In the genomic region with DNA sequence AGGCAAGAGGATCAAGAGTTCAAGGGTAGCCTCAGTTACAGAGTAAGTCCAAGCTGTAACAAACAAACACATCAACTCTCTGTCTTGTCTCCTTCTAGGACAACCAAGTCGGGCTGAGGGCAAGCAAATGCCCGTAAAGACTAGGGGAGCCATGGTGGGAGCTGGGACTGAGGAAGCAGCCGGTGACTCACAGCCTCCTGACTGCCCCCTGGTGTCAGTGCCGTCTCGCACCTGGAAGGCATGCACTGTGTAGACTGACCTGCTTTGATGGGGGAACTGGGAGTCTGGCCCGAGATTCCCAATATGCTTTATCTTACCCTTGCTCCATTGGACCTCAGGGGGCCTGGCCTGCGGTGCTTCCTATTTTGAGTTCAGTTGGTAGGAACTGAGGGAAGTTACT, we compare ENCODE assay signal across 8 mouse cellular contexts. TPM values are rescaled to one million over a fixed set of nuclear protein-coding genes. Genes with fewer than 3 reads are reported as not detected.
DNase-seq lines count a peak whose midpoint lies in the region; ATAC-seq and TF ChIP-seq lines count a peak whose summit lies in the region.
"Had no signal": no experiment of that assay in that cellular context is flagged by ENCODE, and none has a peak within 500 bp of the region (broad histone marks: within the 10 kb centered on the region; RNA-seq: fewer than 3 reads in every experiment).

No protein-coding gene starts in this region.

- no peaks in the 10 kb centered on the region for H3K4me1 ChIP-seq in lung, adult 2 months (ENCODE audit: control insufficient read depth, insufficient read depth, low read length)

- peak; percentile 74 for TF ChIP-seq CTCF in lung, adult 2 months (IDR thresholded peaks at IDR 0.05; ENCODE audit: insufficient read depth, low read length)

- no peak for TF ChIP-seq POLR2A in lung, adult 2 months (IDR thresholded peaks at IDR 0.05; ENCODE audit: borderline replicate concordance, extremely low read depth, low read depth, low read length)

- DNase-seq in lung, adult 2 months, result peak; percentile 23
- no peak for DNase-seq in lung, postnatal 25 days (ENCODE audit: low spot score)
- DNase-seq in adrenal gland, postnatal 14 days, result peak; percentile 73
- DNase-seq in lung, postnatal 10 days, result peak; percentile 62
- no peak for DNase-seq in frontal cortex, adult 2 months (ENCODE audit: extremely low spot score in 1 of 2, low spot score in 1 of 2)
- DNase-seq in yolk sac, embryonic 10.5 days (ENCODE audit: low spot score), result no peak

- ATAC-seq in granulocyte monocyte progenitor cell, adult 5-6 weeks (replicated peaks; ENCODE audit: poor library complexity, severe bottlenecking), result peak; percentile 41; the same call in 1 of the 2 replicates

- no peak overlapping the region for H3K4me3 ChIP-seq in lung, adult 2 months (replicated peaks; ENCODE audit: extremely low read depth, low read depth, low read length)

- 36% methylated on average over 7 of the region's 7 CpGs for WGBS in lung, adult 2 months

RNA-seq across cellular contexts. Expression of a gene that starts 5.2 kb away (rescaled TPM):
- not detected in 2 replicates for polyA plus RNA-seq in lung, adult 2 months (2012; rRNA removed)
- total RNA-seq in adrenal gland, postnatal 14 days (2021), result not detected in 2 replicates
- not detected in 2 replicates for total RNA-seq in granulocyte monocyte progenitor cell, adult 5-6 weeks (2014; fragmentation: Nextera tagmentation)
- not detected in 2 replicates for total RNA-seq in granulocyte monocyte progenitor cell, adult 5-6 weeks (2017)
- not detected in 2 replicates for polyA plus RNA-seq in frontal cortex, adult 2 months (2012; rRNA removed)
- total RNA-seq: gastrocnemius, adult 8-10 months had no signal

RNA-seq across cellular contexts. Expression of a gene that starts 12.5 kb away (rescaled TPM):
- polyA plus RNA-seq in lung, adult 2 months (2012; rRNA removed), result 0.06 and 0.09 TPM in 2 replicates
- total RNA-seq in adrenal gland, postnatal 14 days (2021), result 1.3 and 2.3 TPM in 2 replicates
- not detected in 2 replicates for total RNA-seq in granulocyte monocyte progenitor cell, adult 5-6 weeks (2014; fragmentation: Nextera tagmentation)
- total RNA-seq in granulocyte monocyte progenitor cell, adult 5-6 weeks (2017), result not detected in 2 replicates
- polyA plus RNA-seq in frontal cortex, adult 2 months (2012; rRNA removed), result 405 and 456 TPM in 2 replicates

RNA-seq across cellular contexts. Expression of a gene that starts 16.3 kb away (rescaled TPM):
- polyA plus RNA-seq in lung, adult 2 months (2012; rRNA removed), result 17.8 and 27.4 TPM in 2 replicates
- total RNA-seq in adrenal gland, postnatal 14 days (2021), result 5.0 and 8.7 TPM in 2 replicates
- total RNA-seq in granulocyte monocyte progenitor cell, adult 5-6 weeks (2014; fragmentation: Nextera tagmentation), result not detected in 2 replicates
- 0.26 and 6.3 TPM in 2 replicates for total RNA-seq in granulocyte monocyte progenitor cell, adult 5-6 weeks (2017)
- 1.2 and 2.1 TPM in 2 replicates for polyA plus RNA-seq in frontal cortex, adult 2 months (2012; rRNA removed)

RNA-seq across cellular contexts. Expression of a gene that starts 26.9 kb away (rescaled TPM):
- 0.79 and 0.93 TPM in 2 replicates for polyA plus RNA-seq in lung, adult 2 months (2012; rRNA removed)
- 3.7 and 5.7 TPM in 2 replicates for total RNA-seq in adrenal gland, postnatal 14 days (2021)
- 11.1 and 19.4 TPM in 2 replicates for total RNA-seq in granulocyte monocyte progenitor cell, adult 5-6 weeks (2014; fragmentation: Nextera tagmentation)
- total RNA-seq in granulocyte monocyte progenitor cell, adult 5-6 weeks (2017), result 24.0 and 29.7 TPM in 2 replicates
- 21.0 and 21.2 TPM in 2 replicates for polyA plus RNA-seq in frontal cortex, adult 2 months (2012; rRNA removed)

RNA-seq across cellular contexts. Expression of a gene that starts 35.1 kb away (rescaled TPM):
- 29.4 and 31.7 TPM in 2 replicates for polyA plus RNA-seq in lung, adult 2 months (2012; rRNA removed)
- 12.3 and 14.0 TPM in 2 replicates for total RNA-seq in adrenal gland, postnatal 14 days (2021)
- 6.1 and 9.3 TPM in 2 replicates for total RNA-seq in granulocyte monocyte progenitor cell, adult 5-6 weeks (2014; fragmentation: Nextera tagmentation)
- total RNA-seq in granulocyte monocyte progenitor cell, adult 5-6 weeks (2017), result 16.5 and 19.5 TPM in 2 replicates
- 28.2 and 28.5 TPM in 2 replicates for polyA plus RNA-seq in frontal cortex, adult 2 months (2012; rRNA removed)

Comparison
In these comparisons a context has a peak if more than half of its experiments do, and no peak if none do; other contexts are left out.
1. DNase-seq: peak in lung, adult 2 months (single experiment), adrenal gland, postnatal 14 days (single experiment) and lung, postnatal 10 days (single experiment); none in lung, postnatal 25 days (single experiment), frontal cortex, adult 2 months (0 of 2) and yolk sac, embryonic 10.5 days (single experiment).